Mouse (Mus musculus) cortical plate, adult 2 months (tissue): ENCODE data around the gene Fam117a.

Experiments
- CTCF ChIP-seq: fragments of 200-500 bp; IDR thresholded peaks from 2 replicates; pipeline ENCODE4 v1.5.1; 2011; ENCODE audit warnings: mild to moderate bottlenecking, control low read depth, low read length; ENCODE audit not compliant: insufficient read depth; ENCODE audit errors: extremely low read depth
- POLR2A ChIP-seq: fragments of 200-500 bp; IDR thresholded peaks from 2 replicates; pipeline ENCODE4 v1.6.1; 2011; ENCODE audit warnings: mild to moderate bottlenecking, low read length, control low read depth; ENCODE audit not compliant: insufficient read depth; ENCODE audit errors: extremely low read depth

GRCm38 (mm10) chr11:95356469-95357273 is 19.9 kb downstream of the Fam117a start:
- TF ChIP-seq CTCF (no peak), POLR2A (no peak)
